19 mouse cellular contexts compared by ENCODE assay signal in the genomic region with DNA sequence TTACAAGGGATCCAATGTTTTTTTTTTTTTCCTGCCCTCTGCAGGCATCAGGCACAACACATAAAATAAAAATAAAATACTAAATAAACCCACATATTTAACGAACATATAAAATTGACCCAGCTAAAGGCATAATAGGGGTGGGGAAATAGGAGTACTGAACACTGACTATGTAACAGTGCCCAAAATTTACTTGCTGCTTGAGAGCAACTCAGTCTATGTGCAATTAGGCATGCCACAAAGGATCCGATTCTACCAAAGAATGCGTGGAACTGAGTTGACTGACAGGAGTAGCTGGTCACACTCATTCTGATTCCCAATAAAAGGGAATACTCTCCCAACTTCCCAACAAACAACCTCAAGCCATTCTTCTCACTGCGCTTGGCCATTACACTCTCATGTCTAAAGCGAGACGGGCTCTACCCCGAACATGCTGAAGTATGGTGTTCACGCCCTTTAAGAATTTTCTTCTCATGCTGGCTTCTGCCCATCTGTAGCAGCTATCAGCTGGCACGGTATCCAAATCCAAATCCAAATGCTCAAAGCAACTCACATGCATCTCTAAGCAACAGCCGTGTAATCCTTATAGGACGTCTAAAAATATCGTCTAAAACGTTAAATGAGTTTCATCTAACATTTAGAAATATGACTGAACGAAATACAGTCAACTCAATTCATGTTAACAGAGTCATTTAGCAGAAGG. TPM values are rescaled to one million over a fixed set of nuclear protein-coding genes. Genes with fewer than 3 reads are reported as not detected.
DNase-seq lines count a peak whose midpoint lies in the region; ATAC-seq and TF ChIP-seq lines count a peak whose summit lies in the region.
"Had no signal": no experiment of that assay in that cellular context is flagged by ENCODE, and none has a peak within 500 bp of the region (broad histone marks: within the 10 kb centered on the region; RNA-seq: fewer than 3 reads in every experiment).

No protein-coding gene starts in this region.

- no peak overlapping the region for H3K4me3 ChIP-seq in hindbrain, postnatal 0 days (ENCODE audit: low read length)
- no peak overlapping the region for H3K4me3 ChIP-seq in hindbrain, embryonic 12.5 days
- H3K4me3 ChIP-seq: embryonic facial prominence, embryonic 15.5 days; limb, embryonic 13.5 days had no signal

- H3K36me3 ChIP-seq in hindbrain, postnatal 0 days (ENCODE audit: insufficient read depth, low read length), result no peaks in the 10 kb centered on the region
- H3K36me3 ChIP-seq in hindbrain, embryonic 12.5 days, result peaks cover 6% of the 10 kb centered on the region; the same call in 1 of the 2 replicates
- H3K36me3 ChIP-seq: embryonic facial prominence, embryonic 15.5 days had no signal

- H3K27ac ChIP-seq in hindbrain, postnatal 0 days, result no peak overlapping the region
- H3K27ac ChIP-seq in hindbrain, embryonic 12.5 days, result no peak overlapping the region
- H3K27ac ChIP-seq: embryonic facial prominence, embryonic 15.5 days; limb, embryonic 13.5 days had no signal

- no peaks in the 10 kb centered on the region; the same call in 1 of the 2 replicates for H3K4me1 ChIP-seq in hindbrain, postnatal 0 days (ENCODE audit: insufficient read depth, low read length)
- peaks cover 12% of the 10 kb centered on the region for H3K4me1 ChIP-seq in hindbrain, embryonic 12.5 days

- 55% methylated on average over 14 of the region's 14 CpGs for WGBS in hindbrain, postnatal 0 days
- WGBS in hindbrain, embryonic 12.5 days, result 84% methylated on average over 14 of the region's 14 CpGs

- peak; percentile 25 to 39 for DNase-seq in frontal cortex, adult 2 months (ENCODE audit: extremely low spot score in 1 of 2, low spot score in 1 of 2)
- DNase-seq in frontal cortex, postnatal 25 days (ENCODE audit: low spot score in 2 of 2), result no peak
- DNase-seq in hindbrain, postnatal 0 days (ENCODE audit: low spot score), result peak; percentile 51
- peak; percentile 75 for DNase-seq in brain, adult 2 months (ENCODE audit: low read depth, low spot score)
- peak; percentile 64 for DNase-seq in brain, embryonic 18.5 days (ENCODE audit: low read depth, low spot score)
- DNase-seq: adrenal gland, postnatal 14 days; cerebellum, adult 9-10 months; embryo, embryonic 11 days; gastrocnemius, postnatal 36 days; kidney, adult 2 months; lung, postnatal 10 days; midbrain, embryonic 14.5 days; retina, postnatal 1 day had no signal

- no peak for TF ChIP-seq CTCF in hindbrain, postnatal 0 days (IDR thresholded peaks at IDR 0.05; ENCODE audit: low read depth)

- no peak overlapping the region for H3K9ac ChIP-seq in hindbrain, postnatal 0 days (replicated peaks; ENCODE audit: low read length)
- H3K9ac ChIP-seq in hindbrain, embryonic 12.5 days, result no peak overlapping the region
- H3K9ac ChIP-seq: embryonic facial prominence, embryonic 15.5 days; limb, embryonic 13.5 days had no signal

- ATAC-seq in hindbrain, postnatal 0 days, result no peak
- no peak for ATAC-seq in hindbrain, embryonic 12.5 days (ENCODE audit: low FRiP score)
- ATAC-seq in erythroblast, adult 5-6 weeks (replicated peaks; ENCODE audit: low FRiP score, poor library complexity, severe bottlenecking), result no peak
- ATAC-seq: activated CD4-positive, CD25-positive, alpha-beta regulatory T cell, adult 4 months; Patski had no signal

- H3K9me3 ChIP-seq in hindbrain, postnatal 0 days (ENCODE audit: low read length), result no peaks in the 10 kb centered on the region
- H3K9me3 ChIP-seq in hindbrain, embryonic 12.5 days (replicated peaks), result 0 out of 2 replicates have a peak, but pooled peaks cover 3% of the 10 kb centered on the region
- H3K9me3 ChIP-seq: embryonic facial prominence, embryonic 15.5 days; limb, embryonic 13.5 days had no signal

- no peaks in the 10 kb centered on the region for H3K27me3 ChIP-seq in hindbrain, postnatal 0 days (ENCODE audit: insufficient read depth, low read length)
- H3K27me3 ChIP-seq in hindbrain, embryonic 12.5 days, result no peaks in the 10 kb centered on the region
- H3K27me3 ChIP-seq: embryonic facial prominence, embryonic 15.5 days; limb, embryonic 13.5 days; Patski had no signal

- no peak overlapping the region for H3K4me2 ChIP-seq in hindbrain, postnatal 0 days (ENCODE audit: low read depth, low read length)
- H3K4me2 ChIP-seq in hindbrain, embryonic 12.5 days (replicated peaks), result no peak overlapping the region
- H3K4me2 ChIP-seq: embryonic facial prominence, embryonic 15.5 days; limb, embryonic 13.5 days had no signal

RNA-seq across cellular contexts. Expression of a gene that starts 39.6 kb away (rescaled TPM):
- polyA plus RNA-seq in frontal cortex, adult 2 months (2012; rRNA removed), result 66.8 and 68.7 TPM in 2 replicates
- total RNA-seq in hindbrain, postnatal 0 days (2014; rRNA removed), result 65.6 and 73.2 TPM in 2 replicates
- 20.7 and 23.3 TPM in 2 replicates for polyA plus RNA-seq in hindbrain, postnatal 0 days (2015; fragmentation: Nextera tagmentation; extraction: Ambion mirVana)
- 42.0 and 45.9 TPM in 2 replicates for polyA plus RNA-seq in hindbrain, embryonic 12.5 days (2016; fragmentation: Nextera tagmentation; extraction: Ambion mirVana)
- total RNA-seq in erythroblast, adult 5-6 weeks (2015; ENCODE audit: low replicate concordance), result 0.21 TPM in 1 of 2 replicates, not detected in the other
- 0.77 and 1.1 TPM in 2 replicates for total RNA-seq in erythroblast, adult 5-6 weeks (2017; ENCODE audit: low replicate concordance)

Comparison
In these comparisons a context has a peak if more than half of its experiments do, and no peak if none do; other contexts are left out.
1. DNase-seq: peak in frontal cortex, adult 2 months (2 of 2), hindbrain, postnatal 0 days (single experiment), brain, adult 2 months (single experiment) and brain, embryonic 18.5 days (single experiment); none in frontal cortex, postnatal 25 days (0 of 2).